Mouse (Mus musculus) inflammation-experienced regulatory T-cells, adult 6 months (primary cell): ENCODE measurements around the gene Malsu1. TPM values are rescaled to one million over a fixed set of nuclear protein-coding genes. Genes with fewer than 3 reads are reported as not detected.
A peak's percentile ranks its signal among the peaks of the same experiment; 100 is the strongest.

Source experiments
- ATAC-seq: one replicate; pipeline ENCODE4 v1.8.0; 2017
- polyA plus RNA-seq, 3 experiments: library from polyadenylated mRNA; unstranded; fragments of 100-300 nt; shearing (Covaris generic); gene quantifications; one replicate each; pipeline ENCODE4 v1.2.1; 2017

The Malsu1 gene
- polyA plus RNA-seq, 3 experiments from 2014 or later: 30.8 to 48.9 (median 42.6) TPM

DNA sequence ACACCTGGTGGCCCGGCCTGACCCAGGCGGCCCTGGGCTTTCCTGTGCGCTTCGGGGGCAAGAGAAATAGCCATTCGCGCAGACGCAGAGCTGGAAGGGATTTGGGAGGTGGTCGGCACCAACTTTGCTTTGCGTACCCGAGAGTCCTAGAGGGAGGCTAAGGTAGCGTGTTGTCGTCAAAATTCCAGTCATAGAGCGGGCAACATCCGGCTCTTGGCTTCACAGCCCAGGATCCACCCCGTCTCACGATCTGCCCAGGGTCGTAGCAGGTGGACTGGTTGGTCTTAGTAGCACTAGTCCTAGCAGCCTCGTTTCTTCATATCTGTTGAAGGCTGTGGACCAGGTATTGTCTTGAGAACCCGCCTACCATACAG, 509 bp downstream of the Malsu1 start:
- peak; percentile 57 for ATAC-seq

DNA sequence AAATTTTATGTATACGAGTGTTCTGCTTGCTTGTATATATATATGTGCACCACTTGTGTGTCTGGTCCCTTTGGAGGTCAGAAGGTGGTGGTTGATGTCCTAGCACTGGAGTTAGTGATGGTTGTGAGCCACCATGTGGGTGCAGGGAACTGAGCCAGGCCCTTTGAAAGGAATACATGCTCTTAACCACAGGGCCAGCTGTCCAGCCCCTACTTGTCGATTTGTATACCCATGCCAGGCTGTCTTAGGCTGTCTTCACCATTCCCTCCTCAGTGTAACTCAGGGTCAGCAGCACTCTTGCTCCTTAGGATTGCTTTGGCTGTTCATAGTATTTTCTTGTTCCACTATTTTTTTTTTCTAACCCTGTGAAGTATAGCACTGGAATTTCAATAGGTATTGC, 4.3 kb downstream of the Malsu1 start:
- ATAC-seq: no peak

DNA sequence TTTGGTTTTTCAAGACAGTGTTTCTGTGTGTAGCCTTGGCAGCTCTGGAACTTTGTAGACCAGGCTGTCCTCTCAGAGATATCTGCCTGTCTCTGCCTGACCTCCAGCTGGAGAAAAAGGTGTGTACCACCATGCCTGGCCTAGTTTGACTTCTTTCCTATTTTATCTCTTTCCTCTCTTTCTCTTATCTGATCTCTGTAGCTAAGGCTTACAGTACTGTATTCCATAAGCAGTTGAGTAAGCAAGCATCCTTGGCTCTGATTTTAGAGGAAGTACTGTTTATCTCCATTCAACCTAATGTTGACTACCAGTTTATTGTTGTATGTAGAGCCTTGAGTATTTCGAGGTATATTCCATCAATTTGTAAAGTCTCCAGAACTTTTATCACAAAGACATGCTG, 5.7 kb downstream of the Malsu1 start:
- ATAC-seq: no peak

DNA sequence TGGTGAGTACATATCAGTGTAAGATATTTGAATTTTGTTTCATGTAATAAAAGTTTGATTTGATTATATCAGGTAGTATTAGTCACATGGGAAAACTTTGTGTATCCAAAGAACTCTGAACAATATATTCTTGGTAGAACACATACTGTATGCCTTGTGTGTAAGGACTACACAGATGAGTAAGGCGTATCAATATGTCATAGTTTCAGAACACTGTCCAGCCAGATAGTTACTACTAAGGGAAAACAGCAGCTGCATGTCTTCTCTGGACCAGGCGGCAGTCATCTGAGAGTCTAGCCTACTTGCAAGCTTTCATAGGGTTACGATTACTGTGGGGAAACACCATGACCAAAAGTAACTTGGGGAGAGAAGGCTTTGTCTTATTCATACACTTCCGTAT, 9.4 kb downstream of the Malsu1 start:
- ATAC-seq: no peak

DNA sequence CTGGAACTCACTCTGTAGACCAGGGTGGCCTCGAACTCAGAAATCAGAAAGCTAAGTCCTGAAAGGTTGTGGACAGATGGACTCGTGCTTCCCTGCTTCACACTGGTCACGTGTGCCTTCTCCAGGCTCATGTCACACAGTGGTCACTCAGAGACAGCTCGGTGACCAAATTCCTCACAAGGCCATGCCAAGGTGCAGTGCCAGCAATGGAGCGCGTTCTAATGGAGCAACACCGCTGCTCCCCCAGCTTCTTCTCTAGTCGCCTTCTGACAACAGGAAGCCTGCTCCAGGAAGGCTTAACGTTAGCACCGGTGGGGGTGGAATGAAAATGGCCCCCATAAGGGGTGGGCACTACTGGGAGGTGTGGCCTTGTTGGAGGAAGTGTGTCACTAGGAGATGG, 21.4 kb downstream of the Malsu1 start:
- ATAC-seq: no peak

DNA sequence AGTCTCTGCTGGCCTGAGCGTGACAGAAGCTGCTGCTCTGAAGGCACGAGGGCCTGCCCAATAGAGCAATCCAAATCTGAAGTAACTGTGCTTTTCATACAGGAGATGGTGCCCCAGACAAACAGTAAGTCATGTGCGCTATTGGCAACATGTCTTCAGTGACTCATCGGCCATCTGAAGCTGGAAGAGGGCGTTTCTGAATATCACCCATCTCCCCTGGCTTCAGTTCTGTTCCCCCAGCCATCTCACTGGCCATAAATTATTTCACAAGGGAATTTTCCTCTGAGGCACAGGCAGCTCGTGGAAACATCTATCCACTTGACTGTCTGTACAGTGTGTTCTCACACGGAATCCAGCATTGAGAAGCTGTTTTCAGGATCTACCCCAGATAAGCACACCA, 22.8 kb downstream of the Malsu1 start:
- no peak for ATAC-seq

DNA sequence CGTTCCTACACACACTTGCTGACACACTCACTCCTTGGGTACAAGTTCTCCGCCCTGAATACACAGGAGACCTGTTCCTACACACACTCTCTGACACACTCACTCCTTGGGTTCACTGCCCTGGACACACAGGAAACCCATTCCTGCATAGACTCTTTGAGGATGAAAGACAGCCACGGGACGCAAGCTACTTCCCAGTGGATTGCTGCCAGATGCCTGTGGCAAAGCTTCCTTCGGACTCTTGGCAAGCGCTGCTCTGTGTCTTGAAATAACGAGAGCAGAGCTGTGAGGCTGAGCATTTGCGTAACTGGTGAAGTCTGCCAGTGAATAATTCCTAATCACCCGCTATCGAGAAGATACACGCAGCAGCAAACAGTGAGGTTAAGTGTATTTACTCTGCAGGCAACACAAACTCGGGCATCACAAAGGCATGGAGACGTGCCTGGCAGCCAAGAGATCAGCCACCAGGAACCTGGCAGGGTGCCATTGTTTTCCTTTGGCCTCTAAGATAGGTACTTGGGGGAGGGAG, 23.4 kb downstream of the Malsu1 start:
- ATAC-seq: no peak

DNA sequence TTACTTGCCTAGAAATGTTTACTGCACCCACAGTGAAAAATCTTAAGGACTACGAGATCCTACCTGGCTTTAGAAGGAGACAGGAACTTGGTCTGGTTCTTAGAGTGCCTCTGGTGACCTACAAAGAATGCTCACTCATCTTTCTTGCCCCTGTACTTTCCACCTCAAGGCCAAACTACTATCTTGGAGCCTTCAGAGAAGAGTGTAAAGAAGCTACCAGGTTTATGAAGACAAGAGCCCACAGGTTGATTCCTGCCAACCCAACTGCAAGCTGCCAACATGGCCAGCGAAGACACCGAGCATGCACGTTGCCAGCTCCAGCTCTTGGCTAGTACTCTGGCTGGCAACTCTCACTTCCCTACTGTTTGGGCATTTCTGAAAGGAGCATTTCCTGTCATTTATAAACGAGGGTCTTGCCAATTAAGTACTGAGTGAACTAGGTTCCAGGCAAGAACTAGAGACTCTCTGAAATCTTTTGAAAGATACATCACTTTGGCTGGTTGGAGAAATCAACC, 24.1 kb downstream of the Malsu1 start:
- no peak for ATAC-seq

DNA sequence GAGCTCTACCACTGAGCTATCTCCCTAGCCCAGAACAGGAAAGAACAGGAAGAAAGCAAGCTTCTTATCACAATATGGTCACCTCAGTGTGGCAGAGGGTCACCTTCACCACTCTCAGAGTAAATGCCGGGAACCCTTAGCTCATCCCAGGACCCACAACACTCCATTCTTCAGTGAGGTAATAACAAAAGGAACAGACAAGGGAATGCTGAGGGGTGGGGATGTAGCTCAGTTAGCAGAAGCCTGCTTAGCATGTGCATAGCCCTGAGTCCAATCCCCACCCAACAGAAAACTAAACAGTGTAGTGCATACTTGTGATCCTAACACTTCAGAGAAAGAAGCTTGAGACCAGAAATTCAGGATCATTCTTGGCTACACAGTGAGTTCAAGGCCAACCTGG, 25.5 kb downstream of the Malsu1 start:
- ATAC-seq: no peak

DNA sequence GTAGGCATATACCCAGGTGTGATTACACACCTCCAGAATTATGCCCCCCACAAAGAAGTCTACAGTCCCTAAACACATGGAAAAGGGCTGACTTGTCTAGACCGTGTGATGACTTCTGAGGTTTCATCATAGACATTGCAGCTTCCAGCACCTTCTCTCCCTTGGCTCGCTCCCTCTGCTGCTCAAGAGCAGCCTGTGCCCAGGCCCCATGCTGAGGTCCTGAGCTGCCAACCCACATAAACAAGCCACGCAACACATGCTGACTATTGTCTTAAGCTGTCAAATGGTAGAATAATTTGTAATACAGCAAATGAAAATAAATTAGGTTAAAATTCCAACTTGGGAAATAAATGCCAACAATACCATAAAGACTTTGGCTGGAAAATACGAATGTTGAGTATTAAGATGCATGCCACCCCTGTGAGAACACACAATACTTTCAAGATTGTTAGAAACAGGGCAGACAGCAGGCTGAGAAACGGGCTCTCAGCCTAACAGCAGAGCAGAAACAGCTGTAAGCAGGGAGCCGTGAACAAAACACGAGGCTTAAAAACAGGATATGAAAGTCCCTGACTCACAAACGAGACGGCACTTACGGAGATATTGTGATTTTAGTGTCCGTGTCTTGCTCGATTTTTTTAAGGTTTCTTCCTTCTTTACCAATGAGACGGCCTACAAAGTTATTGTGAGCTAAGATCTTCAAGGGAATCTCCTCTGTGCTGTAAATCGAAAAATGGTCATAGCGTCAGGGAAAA, 33.3 kb downstream of the Malsu1 start:
- no peak for ATAC-seq

DNA sequence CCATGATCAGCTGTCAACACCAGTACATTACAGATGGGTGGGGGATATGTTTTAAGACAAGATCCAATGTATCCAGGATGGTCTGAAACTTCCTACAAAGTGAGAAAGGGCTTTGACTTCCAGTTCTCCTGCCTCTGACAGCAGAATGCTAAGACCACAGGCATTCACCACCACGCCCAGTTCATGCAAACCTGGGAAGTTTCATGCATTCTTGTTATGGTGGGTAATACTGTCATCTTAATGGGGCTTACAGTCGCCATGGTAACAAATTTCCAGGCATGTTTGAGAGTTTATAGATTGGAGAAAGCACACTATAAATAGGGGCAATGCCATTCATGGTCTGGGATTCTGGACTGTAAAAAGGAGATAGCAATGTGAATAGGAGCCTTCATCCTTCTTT, 35.6 kb downstream of the Malsu1 start:
- ATAC-seq: no peak

DNA sequence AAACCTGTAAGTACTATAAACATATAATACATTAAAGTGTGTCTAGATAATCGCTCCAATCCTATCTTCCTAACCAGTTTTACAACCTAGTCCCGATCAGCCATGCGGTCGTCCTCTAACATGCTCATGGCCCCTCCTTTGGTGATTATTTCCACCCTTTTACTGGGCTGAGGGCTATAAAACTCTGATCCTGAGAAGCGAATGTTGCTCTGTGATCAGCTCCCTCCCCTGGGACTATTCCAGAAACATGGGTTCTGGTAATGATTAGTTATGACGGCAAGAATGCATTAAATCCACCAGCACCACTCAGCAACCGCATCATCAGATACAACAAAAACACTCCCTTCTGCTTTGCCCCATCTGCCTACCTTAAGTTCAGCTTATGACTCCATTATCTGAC, 40.3 kb downstream of the Malsu1 start:
- no peak for ATAC-seq

DNA sequence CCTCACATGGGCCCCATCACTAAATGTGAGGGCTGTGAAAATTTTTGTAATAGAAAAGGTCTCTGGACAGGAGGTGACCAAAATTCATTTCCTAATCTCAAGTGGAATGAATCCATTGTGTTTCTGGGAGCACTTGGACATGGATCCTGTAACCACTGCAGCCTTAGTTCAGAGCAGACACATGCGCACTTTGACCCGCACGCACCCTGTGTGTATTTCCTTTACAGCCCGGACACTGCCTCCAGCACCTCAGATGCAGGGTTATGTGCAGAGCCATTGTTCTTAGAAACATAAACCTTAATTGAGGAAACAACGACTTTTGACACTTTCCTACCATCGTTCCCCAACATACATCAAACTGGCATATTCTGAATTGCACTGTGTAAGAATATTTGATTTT, 40.9 kb downstream of the Malsu1 start:
- no peak for ATAC-seq

DNA sequence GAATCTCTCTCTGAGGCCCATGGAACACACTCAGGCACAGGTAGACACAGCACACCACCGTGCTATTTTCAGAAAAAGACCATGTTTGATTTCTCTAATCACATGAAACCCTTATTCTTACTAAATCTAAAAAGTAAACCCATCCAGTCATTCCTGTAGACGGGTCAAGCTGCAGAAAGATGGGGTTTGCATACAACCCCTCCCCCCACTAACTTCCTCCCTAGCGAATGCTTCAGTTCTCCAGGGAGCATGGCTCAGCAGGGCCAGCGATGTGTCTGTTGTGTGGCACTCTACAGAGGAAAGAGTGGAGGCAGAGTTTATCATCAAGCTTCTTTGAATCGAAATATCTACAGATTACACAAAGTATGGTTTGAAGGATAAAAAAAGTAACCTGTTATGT, 42.0 kb downstream of the Malsu1 start:
- no peak for ATAC-seq

DNA sequence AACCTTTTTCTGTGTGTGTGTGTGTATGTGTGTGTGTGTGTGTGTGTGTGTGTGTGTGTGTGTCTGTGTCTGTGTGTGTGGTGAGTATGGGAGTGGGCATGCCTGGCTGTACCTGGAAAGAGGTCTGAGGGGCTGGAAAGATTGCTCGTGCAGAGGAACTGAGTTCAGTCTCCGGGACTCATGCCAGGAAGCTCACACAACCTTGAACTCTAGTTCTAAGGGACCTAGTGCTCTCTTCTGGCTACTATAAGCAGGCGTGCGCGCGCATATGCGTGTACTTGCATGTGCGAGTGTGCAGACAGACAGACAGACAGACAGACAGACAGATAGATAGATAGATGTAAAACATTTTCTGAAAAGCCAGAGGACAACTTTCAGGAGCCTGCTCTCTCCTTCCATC, 42.6 kb downstream of the Malsu1 start:
- no peak for ATAC-seq

DNA sequence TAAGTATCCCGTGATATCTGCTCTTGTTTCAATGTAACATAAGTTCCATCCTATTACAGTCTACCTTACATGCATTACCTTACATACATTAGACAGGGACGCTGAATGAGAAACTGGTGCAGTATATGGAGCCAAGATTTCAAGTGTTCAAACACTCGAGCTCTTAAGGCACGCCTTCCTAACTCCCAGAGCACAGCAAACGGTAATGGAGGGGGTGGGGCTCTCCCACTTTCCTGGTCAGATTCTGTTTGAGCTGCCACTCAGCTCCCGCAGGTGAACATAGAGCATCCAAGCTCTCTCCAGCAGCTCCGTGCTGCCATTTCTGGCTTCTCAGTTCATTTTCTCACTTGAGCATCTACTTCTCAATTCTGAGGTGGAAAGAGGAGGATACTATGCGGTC, 44.9 kb downstream of the Malsu1 start:
- ATAC-seq: no peak

DNA sequence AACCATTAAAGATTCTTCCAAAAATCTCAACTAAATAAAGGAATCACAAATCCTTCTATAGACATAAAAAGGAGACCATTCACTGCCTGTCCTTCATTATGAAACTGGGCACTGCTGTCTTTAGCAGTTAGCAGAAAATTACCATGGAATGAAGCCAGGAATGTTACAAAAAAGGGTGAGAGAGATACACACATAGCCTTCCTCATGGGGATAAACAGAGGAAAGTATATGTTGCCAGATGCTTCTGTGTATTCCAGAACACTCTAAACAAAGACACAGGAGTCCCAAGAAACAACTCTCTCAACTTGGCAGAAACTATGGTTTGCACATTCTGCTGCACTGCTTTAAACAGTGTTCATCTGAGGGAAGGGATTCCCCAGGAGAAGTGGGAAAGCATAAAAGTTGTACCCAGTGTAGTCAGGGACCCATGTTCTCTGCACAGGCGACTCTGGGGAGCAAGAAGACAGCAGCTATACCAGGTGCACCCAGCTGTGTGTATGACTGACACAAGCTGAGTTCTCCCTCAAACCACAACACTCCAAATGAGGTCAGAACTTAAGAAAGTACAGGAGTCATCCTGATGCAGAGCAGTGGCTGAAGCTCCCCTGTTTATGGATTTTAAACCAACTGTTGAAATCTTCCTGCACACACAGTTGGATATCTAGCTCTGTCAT, 46.0 kb downstream of the Malsu1 start:
- no peak for ATAC-seq

DNA sequence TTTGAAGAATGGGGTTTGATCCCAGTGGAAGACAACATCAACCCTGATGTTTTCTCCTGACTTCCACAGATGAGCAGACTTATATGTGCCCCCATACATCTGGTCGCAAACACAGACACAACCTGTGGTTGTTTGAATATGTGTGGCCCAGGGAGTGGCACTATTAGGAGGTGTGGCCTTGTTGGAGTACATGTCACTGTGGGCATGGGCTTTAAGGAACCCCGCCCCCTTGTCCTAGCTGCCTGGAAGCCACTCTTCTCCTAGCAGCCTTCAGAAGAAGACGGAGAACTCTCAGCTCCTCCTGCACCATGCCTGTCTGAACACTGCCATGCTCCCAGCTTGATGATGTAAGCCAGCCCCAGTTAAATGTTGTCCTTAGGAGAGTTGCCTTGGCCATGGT, 46.8 kb downstream of the Malsu1 start:
- ATAC-seq: no peak

DNA sequence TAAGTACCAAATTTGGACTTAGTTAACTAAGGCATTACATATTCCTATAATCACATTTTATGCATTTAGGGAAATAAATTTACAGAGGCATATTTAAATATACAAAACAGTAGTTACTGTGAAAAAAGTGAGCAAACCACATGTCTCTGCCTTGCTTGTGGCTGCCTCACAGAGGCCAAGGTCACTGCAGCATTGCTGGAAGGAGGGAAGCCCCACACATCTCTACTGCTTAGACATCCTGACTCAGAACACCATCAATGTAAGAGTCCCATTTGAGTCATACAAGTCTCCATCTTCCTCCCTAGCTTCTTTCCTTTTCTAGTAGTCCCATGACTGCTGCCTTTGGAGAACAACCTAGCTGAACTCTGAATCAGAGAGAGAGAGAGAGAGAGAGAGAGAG, 56.7 kb downstream of the Malsu1 start:
- ATAC-seq: no peak

DNA sequence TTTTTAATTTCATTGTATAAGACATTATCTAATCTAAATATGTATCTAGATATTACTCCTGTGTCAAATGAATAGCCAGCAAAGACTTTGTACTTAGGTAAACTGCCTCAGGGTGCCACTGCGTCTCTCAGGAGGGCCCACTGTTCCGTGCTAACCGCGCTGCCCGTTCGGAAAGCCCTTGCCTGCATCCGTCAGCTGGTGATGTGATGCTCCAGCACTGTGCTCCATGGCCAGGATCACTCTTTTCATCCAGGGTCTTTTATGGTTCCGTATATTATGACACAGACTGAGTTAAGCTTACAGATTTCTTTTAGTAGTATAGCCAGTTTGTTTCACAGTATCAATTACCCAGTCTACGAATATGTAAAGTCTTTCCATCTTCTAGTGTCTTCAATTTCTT, 58.3 kb downstream of the Malsu1 start:
- no peak for ATAC-seq

DNA sequence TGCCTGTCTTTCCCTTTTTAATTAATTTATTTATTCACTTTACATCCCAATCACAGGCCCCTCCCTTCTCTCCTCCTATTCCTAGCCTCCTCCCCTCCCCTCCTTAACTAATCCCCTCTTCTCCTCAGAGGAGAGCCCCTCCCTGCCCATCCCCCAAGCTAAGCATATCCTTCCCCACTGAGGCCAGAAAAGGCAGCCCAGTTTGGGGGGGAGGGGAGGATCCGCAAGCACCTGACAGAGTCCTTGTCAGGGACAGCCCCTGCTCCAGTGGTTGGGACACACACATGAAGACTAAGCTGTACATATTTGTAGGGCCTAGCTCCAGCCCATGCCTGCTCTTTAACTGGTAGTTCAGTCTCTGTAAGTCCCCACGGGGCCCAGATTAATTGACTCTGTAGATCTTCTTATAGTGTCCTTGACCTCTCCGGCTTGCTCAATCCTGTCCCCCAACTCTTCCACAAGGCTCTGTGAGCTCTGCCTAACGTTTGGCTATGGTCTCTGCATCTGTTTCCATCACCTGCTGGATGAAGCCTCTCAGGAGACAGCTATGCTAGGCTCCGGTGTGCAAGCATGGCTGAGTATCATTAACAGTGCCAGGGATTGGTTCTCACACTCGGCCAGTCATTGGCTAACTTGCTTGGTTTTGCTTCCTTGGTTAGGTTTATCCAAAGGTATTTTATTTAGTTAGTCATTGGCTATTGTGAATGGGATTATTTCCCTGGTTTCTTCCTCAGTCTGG, 58.9 kb downstream of the Malsu1 start:
- no peak for ATAC-seq
